Mouse (Mus musculus): ENCODE data around the gene Anxa11. TPM values are rescaled to one million over a fixed set of nuclear protein-coding genes. Genes with fewer than 3 reads are reported as not detected.
"Not testable (repeated sequence)": the region's sequence is repeated elsewhere in the genome, so short reads cannot be mapped to it uniquely, and the experiment has no call there.

Anxa11 gene
- polyA plus RNA-seq, 1 experiment from 2014 or later: 3.6 TPM

DNA sequence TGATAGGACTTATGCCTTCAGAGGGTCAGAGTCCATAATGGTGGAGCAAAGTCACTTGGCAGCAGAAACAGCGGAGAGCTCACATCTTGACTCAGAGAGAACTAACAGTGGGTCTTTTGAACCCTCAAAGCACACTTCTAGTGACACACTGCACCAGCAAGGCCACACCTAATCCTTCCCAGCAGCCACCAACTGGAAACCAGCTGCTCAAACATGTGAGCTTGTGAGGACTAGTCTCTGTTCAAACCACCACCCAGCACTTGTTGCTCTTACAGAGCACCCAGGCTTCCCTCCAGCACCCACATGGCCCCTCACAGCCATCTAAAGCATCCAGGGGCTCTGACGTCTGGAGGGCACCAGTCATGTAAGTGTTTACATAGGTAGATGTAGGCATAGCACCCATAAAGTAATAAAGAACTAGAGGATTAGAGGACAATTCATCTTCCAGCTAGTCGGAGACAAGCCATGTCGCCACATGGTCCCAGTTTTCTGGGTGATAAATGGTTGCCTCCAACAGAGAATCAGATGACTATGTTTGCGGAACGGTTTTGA is 4.0 kb downstream of the Anxa11 start:
- no peak overlapping the region for H3K27ac ChIP-seq
- whole genome bisulfite sequencing: 81% methylated on average over 6 of the region's 6 CpGs
- H3K9ac ChIP-seq: no peak overlapping the region
- no peaks in the 10 kb centered on the region for H3K36me3 ChIP-seq
- no peak overlapping the region for H3K4me2 ChIP-seq (replicated peaks)
- peaks cover 14% of the 10 kb centered on the region for H3K4me1 ChIP-seq
- H3K4me3 ChIP-seq: no peak overlapping the region
- no peaks in the 10 kb centered on the region for H3K9me3 ChIP-seq
- no peak for ATAC-seq (ENCODE audit: low FRiP score, low read depth)
- H3K27me3 ChIP-seq (replicated peaks): peaks cover 28% of the 10 kb centered on the region

DNA sequence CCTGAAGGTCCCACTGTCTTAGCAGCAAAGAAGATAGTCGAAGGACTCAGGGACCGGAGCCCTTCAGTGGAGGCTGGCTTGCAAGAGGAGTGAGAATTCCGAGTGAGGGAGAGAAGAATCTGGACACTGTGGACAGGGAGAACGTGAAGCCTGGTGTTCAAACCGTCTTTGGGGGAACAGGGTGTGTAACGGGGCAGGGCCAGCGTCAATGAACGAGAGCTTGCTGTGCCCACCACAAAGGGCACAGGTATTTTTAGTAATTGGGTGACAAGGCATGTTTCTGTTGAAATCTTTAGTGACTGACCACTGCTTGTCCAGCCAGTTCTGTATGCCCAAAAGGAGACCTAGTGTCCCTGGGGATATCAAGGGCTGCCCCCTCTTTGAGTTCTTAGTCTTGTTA is 4.6 kb downstream of the Anxa11 start:
- H3K4me1 ChIP-seq: peaks cover 14% of the 10 kb centered on the region

DNA sequence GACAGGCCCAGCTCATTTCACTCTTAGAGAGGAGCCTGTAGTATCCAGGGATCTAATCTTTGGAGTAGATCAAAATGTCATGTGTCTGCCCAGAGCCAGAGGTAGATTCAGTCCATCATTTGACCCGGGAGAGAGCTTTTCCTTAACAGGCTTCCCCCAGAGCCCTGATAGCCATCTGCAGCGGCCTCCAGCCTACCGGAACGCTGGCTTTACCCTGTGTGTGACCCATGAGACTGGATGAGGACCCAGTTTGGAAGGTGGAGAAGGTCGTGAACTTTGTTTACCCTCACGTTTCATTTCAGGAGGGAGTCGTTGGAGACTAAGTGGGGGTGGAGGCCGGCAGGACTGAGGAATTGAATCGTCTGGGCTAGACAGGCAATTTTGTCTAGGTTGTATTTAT is 5.7 kb downstream of the Anxa11 start:
- no peak overlapping the region for H3K9ac ChIP-seq
- no peak overlapping the region for H3K27ac ChIP-seq
- H3K27me3 ChIP-seq (replicated peaks): peaks cover 15% of the 10 kb centered on the region
- 30% methylated on average over 9 of the region's 9 CpGs for WGBS
- no peaks in the 10 kb centered on the region for H3K36me3 ChIP-seq
- ATAC-seq (ENCODE audit: low FRiP score, low read depth): no peak
- no peaks in the 10 kb centered on the region for H3K9me3 ChIP-seq
- H3K4me2 ChIP-seq (replicated peaks): no peak overlapping the region
- H3K4me3 ChIP-seq: no peak overlapping the region
- H3K4me1 ChIP-seq: peaks cover 3% of the 10 kb centered on the region

More for the DNA sequence above, 4.6 kb downstream of the Anxa11 start:
- Histone ChIP-seq H3K4me3 (no peak overlapping the region), H3K27ac (no peak overlapping the region), H3K9ac (no peak overlapping the region), H3K27me3 (replicated peaks) (peaks cover 26% of the 10 kb centered on the region), H3K9me3 (no peaks in the 10 kb centered on the region), H3K36me3 (no peaks in the 10 kb centered on the region), H3K4me2 (replicated peaks) (no peak overlapping the region)
- ATAC-seq (ENCODE audit: low FRiP score, low read depth): no peak
- 89% methylated on average over 8 of the region's 8 CpGs for WGBS

DNA sequence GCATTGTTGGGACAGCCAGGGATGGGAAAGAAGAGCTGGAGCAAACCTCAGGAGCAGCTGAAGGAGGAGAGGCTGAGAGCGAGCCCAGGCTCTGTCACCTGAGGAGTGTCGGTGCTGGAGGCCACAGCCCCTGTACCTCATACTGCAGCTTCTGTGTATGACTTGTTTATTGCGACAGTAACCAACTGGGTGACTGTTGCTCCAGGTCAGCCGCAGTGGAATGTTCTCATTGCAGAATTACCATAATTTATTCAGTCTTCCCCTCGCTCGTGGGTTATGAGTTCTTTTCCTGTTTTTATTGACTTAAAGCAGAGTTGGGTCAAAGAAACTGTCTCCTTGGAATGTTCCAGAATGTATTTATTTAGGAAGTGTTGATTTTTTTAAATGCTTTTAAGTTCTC is 6.3 kb downstream of the Anxa11 start:
- no peak overlapping the region for H3K27ac ChIP-seq
- WGBS: 75% methylated on average over 6 of the region's 6 CpGs
- peaks cover 9% of the 10 kb centered on the region for H3K27me3 ChIP-seq (replicated peaks)
- H3K4me3 ChIP-seq: no peak overlapping the region
- no peak overlapping the region for H3K9ac ChIP-seq
- no peak overlapping the region for H3K4me2 ChIP-seq (replicated peaks)
- no peaks in the 10 kb centered on the region for H3K36me3 ChIP-seq
- no peaks in the 10 kb centered on the region for H3K9me3 ChIP-seq
- no peak for ATAC-seq (ENCODE audit: low FRiP score, low read depth)
- H3K4me1 ChIP-seq: no peaks in the 10 kb centered on the region

DNA sequence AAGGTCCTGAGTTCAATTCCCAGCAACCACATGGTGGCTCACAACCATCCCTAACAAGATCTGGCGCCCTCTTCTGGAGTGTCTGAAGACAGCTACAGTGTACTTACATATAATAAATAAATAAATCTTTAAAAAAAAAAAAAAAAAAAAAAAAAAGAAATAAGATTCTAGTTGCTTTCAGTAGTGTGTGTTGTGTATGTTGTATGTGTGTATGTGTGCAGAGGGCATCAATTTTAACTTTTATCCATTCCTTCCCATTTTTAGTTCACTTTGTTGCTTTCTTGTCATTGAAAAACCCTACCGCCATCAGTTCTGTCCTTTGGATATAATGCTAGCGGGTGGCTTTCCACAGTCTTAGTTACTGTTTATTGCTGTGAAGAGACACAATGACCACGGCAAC is 6.8 kb downstream of the Anxa11 start:
- not testable (repeated sequence) for H3K4me2 ChIP-seq (replicated peaks); H3K9ac ChIP-seq; H3K4me1 ChIP-seq; H3K27me3 ChIP-seq (replicated peaks); H3K4me3 ChIP-seq; H3K36me3 ChIP-seq; ATAC-seq (ENCODE audit: low FRiP score, low read depth); H3K27ac ChIP-seq; H3K9me3 ChIP-seq
- 81% methylated on average over 3 of the region's 4 CpGs for WGBS

DNA sequence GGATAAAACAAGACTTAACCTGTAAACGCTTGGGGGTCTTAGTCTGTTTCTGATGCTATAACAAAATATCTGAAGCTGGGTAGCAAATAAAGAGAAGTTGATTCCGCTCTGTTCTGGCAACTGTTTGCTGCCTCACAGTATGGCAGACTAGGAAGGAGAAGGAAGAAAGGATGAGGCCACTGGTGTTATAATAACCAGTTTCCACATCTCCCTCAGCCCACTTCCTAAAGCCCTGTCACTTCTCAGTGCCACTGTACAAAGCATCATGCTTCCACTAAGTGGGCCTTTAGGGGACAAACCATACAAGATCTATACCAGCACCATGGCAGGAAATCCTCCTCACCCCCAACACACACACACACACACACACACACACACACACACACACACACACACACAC is 8.5 kb downstream of the Anxa11 start:
- Histone ChIP-seq H3K9me3 (no peaks in the 10 kb centered on the region), H3K4me3 (no peak overlapping the region), H3K36me3 (no peaks in the 10 kb centered on the region), H3K9ac (no peak overlapping the region), H3K27me3 (replicated peaks) (no peaks in the 10 kb centered on the region), H3K27ac (no peak overlapping the region), H3K4me1 (no peaks in the 10 kb centered on the region), H3K4me2 (replicated peaks) (no peak overlapping the region)
- ATAC-seq (ENCODE audit: low FRiP score, low read depth): no peak
- WGBS: 95% methylated on average over 2 of the region's 2 CpGs

DNA sequence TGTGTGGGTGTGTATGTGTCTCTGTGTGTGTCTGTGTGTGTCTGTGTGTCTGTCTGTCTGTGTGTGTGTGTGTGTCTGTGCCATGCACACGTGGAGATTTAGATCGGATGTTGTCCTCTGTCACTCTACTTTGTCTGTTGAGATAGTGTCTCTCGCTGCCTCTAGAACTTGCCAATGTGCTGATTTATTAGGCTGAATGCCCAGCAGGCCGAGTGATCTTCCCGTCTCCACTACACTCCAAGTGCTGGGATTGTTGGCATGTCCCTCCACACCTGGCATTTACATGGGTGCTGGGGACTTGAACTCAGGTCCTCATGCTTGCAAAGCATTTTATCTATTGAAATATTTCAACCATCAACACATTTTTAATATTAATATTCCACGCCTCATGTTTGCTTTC is 9.2 kb downstream of the Anxa11 start:
- no peak overlapping the region for H3K27ac ChIP-seq
- H3K9me3 ChIP-seq: no peaks in the 10 kb centered on the region
- H3K27me3 ChIP-seq (replicated peaks): no peaks in the 10 kb centered on the region
- no peak overlapping the region for H3K9ac ChIP-seq
- H3K36me3 ChIP-seq: no peaks in the 10 kb centered on the region
- H3K4me1 ChIP-seq: no peaks in the 10 kb centered on the region
- no peak overlapping the region for H3K4me2 ChIP-seq (replicated peaks)
- no peak overlapping the region for H3K4me3 ChIP-seq
- ATAC-seq (ENCODE audit: low FRiP score, low read depth): no peak
- 78% methylated on average over 6 of the region's 6 CpGs for WGBS

DNA sequence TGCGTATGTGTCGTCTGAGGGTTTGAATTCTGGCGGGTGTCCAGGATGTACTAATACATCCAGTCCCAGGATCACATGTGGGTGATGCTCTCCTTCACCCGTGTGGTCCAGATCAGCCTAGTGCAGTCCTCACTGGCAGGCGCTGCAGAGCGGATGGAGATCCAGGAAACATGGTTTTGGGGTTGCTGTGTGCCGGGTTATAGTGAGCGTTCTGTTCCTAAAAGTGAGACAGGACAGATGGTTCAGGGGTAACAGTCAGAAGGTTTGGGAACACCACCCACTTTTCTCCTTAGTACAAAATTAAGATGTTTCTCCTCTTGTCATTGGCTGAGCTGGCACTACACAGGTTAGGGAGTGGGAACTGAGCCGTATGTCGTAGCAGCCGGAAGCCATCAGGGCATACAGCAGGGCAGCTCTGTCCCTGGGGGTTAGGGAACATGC is 10.2 kb downstream of the Anxa11 start:
- Histone ChIP-seq H3K9me3 (no peaks in the 10 kb centered on the region), H3K27me3 (replicated peaks) (no peaks in the 10 kb centered on the region), H3K4me2 (replicated peaks) (no peak overlapping the region), H3K4me1 (no peaks in the 10 kb centered on the region), H3K36me3 (no peaks in the 10 kb centered on the region), H3K27ac (no peak overlapping the region), H3K4me3 (no peak overlapping the region), H3K9ac (no peak overlapping the region)
- WGBS: 86% methylated on average over 11 of the region's 11 CpGs
- ATAC-seq (ENCODE audit: low FRiP score, low read depth): no peak

DNA sequence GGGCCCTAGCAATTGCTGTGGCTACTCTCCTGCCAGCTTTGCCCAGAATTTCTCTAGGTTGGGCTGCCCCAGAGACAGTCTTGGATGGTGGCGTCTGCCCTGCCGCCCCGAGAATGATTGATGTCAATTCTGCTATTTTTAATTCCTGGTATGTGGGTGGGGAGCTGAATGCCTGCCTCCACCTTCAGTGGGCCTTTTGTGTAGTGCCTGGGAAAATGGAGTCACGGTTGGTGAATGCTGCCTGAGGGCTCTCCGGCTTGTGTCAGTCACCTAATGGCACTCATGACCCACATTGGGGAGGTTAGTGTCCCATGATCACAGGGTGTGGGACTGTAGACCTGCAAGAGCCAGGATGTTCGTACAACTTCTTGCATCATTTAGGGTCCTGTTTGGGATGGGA is 11.3 kb downstream of the Anxa11 start:
- ATAC-seq (ENCODE audit: low FRiP score, low read depth): no peak
- Histone ChIP-seq H3K4me1 (no peaks in the 10 kb centered on the region), H3K4me3 (no peak overlapping the region), H3K27me3 (replicated peaks) (no peaks in the 10 kb centered on the region), H3K36me3 (no peaks in the 10 kb centered on the region), H3K9me3 (no peaks in the 10 kb centered on the region), H3K9ac (no peak overlapping the region), H3K4me2 (replicated peaks) (no peak overlapping the region), H3K27ac (no peak overlapping the region)
- 62% methylated on average over 6 of the region's 6 CpGs for WGBS

DNA sequence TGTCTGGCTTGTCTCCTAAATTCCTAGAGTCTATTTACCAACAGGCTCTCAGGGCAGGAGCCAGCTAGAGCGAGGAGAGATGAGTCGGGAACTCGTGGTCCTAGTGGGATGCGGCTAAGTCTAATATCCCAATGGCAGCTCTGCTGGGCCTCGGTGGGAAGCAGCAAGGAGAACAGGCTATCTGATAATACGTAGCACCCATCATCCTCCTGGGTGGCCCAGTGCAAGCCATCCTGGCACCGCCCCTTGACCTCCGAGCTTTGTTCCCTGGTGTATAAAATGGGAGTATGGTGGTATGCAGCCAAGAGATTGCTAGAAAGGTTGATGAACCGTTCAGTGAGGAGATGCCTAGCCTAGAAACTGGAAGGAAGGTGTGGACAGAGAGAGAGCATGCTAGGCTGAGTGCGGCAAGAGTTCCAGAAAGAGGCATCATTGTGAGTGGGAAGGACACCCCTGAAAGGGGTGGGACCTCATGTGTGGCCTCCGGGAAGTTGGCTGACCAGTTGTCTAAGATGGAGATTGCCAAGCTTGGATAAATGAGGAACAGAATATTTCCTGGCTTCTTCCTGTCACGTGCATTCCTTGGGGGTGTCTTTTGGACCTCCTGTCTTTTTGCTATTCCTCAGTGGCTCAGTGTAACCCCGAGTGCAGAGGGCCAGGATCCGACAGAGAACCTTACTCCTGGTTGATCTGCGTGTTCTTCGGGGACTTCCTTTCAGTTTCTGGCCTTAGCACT is 11.9 kb downstream of the Anxa11 start:
- no peak overlapping the region for H3K27ac ChIP-seq
- WGBS: 91% methylated on average over 16 of the region's 16 CpGs
- H3K27me3 ChIP-seq (replicated peaks): no peaks in the 10 kb centered on the region
- H3K4me3 ChIP-seq: no peak overlapping the region
- no peak overlapping the region for H3K9ac ChIP-seq
- H3K4me2 ChIP-seq (replicated peaks): no peak overlapping the region
- H3K9me3 ChIP-seq: no peaks in the 10 kb centered on the region
- ATAC-seq (ENCODE audit: low FRiP score, low read depth): no peak
- H3K4me1 ChIP-seq: no peaks in the 10 kb centered on the region
- no peaks in the 10 kb centered on the region for H3K36me3 ChIP-seq

DNA sequence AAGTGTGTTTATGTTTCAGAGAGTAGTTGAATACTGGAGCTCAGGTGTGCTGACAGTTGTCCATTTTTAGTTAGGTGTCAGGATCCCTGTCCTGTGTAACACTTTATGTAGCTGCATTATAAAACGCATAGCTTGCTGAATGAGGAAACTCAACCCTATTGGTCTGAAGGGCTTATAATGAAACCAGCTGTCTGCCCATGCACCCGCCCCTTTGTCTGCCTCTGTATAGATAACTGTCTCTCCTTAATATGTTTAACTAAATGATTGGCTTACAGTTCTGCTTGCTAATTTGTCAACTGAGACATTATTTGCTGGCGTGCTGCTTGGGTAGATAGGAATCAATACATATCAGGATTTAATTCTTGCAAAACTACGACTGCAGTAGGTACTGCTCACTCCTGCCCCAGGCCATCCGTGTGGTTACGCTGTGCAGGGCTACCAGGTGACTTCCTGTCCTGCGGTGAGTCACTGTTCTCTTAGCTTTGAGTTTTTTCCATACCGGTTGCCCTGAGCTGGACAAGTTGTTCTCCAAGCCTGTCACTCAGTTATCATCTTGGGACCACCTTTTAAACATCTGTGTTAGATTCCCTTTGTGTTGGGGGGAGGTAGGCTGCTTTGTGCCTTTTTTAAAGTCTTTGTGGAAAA is 13.4 kb downstream of the Anxa11 start:
- Histone ChIP-seq H3K9me3 (no peaks in the 10 kb centered on the region), H3K36me3 (no peaks in the 10 kb centered on the region), H3K4me2 (replicated peaks) (no peak overlapping the region), H3K4me1 (no peaks in the 10 kb centered on the region), H3K9ac (no peak overlapping the region), H3K4me3 (no peak overlapping the region), H3K27ac (no peak overlapping the region), H3K27me3 (replicated peaks) (no peaks in the 10 kb centered on the region)
- ATAC-seq (ENCODE audit: low FRiP score, low read depth): no peak
- WGBS: 80% methylated on average over 8 of the region's 8 CpGs

DNA sequence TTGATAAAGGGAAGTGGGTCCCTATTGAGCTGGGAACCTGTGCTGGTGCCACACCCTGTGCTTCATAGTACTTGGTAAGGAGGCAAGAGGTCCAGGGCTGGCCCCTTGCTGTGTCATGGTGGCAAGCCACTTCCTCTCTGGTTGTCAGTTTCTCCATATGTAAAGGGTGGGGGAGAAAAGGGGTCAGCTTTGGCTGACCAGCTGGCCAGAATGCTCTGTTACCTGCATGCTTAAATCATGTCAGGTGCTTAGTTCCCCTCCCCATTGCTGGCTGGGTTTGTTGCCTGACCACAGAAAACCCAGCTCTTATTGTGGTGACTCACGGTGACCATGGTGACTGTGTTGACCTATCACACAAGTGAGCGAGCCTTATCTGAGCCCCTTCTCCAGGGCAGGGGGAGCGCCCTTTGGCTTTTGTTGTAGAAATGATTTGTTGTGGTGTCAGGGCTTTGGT is 15.2 kb downstream of the Anxa11 start:
- no peak overlapping the region for H3K4me2 ChIP-seq (replicated peaks)
- no peak for ATAC-seq (ENCODE audit: low FRiP score, low read depth)
- H3K9me3 ChIP-seq: no peaks in the 10 kb centered on the region

More for the DNA sequence above, 15.2 kb downstream of the Anxa11 start:
- H3K27ac ChIP-seq: no peak overlapping the region
- H3K36me3 ChIP-seq: no peaks in the 10 kb centered on the region
- no peaks in the 10 kb centered on the region for H3K27me3 ChIP-seq (replicated peaks)
- no peak overlapping the region for H3K9ac ChIP-seq
- no peaks in the 10 kb centered on the region for H3K4me1 ChIP-seq
- H3K4me3 ChIP-seq: no peak overlapping the region
- WGBS: 46% methylated on average over 3 of the region's 3 CpGs
